Mouse (Mus musculus) thymus, postnatal 0 days (tissue): Measurements from ENCODE around the gene Ccser1. TPM values are rescaled to one million over a fixed set of nuclear protein-coding genes. Genes with fewer than 3 reads are reported as not detected.

Experiments
- DNase-seq: peaks from one replicate; pipeline ENCODE4 v3.0.0-alpha.2; 2015; ENCODE audit warnings: low spot score
- polyA plus RNA-seq: library from polyadenylated mRNA; unstranded; fragments of >200 nt; fragmentation: Nextera tagmentation; extraction: Ambion mirVana; gene quantifications from 2 replicates; pipeline ENCODE4 v1.2.1, GENCODE M21; 2015

Ccser1 gene
- polyA plus RNA-seq, 1 experiment from 2014 or later: 2.8 TPM

DNA sequence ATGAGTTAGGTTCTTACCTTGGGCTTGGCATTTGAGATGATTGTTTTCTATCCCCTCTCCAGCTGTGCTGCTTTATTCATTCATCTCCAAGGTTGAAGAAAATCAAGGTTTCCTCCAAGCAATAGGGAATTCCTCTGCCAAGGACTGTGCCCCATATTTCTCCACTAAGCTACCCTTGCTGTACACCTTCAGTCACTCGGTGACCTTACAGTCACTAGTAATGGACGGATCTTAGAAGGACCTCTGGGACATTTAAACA, 251.5 kb downstream of the Ccser1 start:
- DNase-seq: no peak

DNA sequence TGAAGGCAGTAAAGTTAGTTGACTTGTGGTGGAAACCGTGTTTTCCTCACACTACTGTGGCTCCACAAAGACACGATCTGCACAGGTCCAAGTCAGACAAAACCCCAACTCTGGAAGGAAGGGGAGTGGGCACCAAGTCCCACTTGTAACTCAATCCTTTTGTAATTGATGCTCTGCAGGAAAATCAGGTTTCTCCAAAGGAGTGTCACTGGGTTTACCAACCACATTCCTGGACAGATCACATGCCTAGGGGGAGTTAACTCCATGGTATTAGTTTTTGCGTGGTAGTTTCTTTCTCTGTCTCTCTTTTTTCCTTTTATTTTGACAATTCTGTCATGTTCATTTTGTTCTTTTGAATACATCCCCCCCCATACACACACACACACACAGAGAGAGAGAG, 252.0 kb downstream of the Ccser1 start:
- DNase-seq: no peak

DNA sequence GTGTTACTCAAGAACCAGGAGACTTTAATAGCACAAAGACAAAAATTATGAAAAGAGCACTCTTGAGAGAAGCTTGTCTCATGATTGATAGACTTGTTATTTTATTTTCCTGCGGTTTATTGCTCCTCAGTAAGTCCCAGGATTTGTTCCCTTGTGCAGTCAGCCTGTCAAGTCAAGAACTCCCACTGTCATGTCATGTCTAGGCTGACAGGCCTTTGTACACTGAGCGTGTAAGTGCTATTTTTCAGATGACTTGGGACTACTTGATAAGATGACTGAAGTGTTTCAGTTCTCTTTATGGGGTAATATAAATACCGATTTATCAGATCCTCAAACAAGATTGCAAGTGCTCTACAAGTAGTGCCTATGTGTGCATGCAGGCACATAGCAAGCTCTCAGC, 252.6 kb downstream of the Ccser1 start:
- no peak for DNase-seq

DNA sequence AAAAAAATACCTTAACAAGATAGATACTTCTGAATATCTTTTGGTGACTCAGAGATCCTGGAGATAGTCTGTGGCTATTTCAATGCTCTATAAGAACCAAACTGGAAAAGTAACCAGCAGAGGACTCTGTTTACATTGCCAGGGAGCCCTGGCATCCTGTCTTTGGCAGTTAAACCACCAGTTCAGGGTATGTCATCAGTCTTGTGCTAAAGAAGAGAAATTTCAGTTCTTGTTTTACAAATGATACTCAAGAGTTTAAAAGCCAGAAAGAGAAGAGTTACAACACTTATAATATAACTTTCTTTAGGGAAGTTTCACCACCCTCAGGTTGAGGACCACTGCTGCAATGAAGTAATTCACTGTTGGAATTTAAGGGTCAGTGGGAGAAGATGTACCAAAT, 258.0 kb downstream of the Ccser1 start:
- DNase-seq: no peak

DNA sequence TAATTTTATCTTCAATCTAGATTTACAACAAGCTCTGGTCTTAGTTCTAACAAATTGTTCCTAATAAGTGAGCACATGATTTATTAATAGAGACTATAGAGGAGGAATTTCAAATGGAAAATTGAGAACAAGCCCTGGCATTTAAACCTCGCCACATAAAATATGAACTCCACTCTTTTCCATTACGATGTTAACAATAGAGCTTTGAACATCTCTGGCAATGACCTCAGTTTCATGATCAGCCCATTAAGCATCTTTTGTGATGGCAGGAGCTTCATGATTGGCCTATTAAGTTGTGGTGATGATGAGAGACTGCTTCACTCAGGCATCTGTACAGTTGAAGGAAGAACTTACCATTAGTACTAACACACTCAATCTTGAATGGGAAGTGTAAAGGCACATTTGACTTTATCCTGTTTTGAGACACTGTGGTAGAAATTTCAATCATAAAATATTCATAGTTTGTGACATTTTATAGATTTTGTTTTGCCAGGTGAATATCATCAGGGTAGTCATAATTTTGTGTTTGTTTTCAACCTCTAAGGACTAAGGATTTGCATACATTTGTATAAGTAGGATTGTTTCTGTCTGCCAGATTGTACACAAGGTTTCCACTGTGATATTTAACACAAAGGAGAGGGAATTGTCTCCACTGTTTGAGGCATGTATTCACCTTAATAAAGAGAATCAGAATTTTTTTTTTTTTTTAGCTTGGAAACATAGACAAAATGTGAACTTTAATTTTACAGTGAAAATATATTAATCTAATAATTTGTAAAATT, 291.4 kb downstream of the Ccser1 start:
- no peak for DNase-seq

DNA sequence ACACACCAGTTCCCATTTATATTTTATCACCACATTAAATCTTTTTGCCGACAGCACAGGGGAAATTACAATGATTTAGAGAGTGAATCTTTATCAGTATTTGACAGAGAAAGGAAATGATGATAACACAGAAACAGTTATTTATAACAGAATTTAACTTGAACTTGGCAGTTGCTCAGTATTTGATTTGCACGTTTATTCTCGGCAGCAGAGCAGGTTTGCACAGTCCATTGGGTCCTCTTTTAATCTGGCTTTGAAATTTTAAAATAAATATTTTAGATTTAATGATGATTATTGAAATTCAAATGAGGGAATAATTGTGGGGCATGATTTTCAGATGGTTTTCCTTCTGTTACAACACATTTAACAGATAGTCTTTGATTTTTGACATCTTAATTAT, 305.2 kb downstream of the Ccser1 start:
- no peak for DNase-seq

DNA sequence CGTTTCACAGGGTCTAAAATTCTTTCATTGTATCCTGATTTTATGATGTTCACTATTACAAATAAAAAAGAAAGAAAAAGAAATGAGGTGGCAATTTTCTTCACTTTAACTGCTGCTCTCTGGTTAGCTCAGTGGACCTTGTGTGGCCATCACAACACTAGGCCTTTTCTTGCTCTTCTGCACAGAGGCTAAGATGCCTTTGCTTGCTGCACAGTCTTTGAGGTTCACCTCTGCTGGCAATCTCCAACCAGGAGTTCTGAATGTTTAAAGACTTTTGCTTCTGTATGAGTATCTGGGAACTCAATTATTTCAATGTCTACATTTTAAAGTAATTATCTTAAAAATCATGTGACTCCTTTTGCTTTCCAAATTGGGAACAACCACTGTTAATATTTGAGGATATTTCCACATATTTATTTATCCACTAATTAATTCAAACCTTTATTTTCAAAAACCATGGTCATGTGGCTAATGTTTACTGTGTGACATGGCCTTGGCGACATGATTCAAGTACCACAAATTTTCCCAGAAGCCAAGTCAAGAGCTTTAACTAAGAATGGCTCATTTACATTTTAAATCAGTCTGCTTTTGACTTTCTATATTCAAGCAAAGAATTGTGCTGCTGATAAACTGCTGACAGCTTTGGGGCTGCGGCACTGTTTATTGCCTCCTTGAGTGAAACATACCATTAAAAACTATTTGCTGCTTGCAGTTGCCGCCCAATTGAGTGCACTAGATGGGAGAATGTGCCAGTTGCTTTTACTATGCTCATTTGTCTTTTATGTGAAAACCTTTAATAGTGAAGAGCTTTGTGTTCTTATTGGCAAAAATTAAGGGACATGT, 312.1 kb downstream of the Ccser1 start:
- no peak for DNase-seq

DNA sequence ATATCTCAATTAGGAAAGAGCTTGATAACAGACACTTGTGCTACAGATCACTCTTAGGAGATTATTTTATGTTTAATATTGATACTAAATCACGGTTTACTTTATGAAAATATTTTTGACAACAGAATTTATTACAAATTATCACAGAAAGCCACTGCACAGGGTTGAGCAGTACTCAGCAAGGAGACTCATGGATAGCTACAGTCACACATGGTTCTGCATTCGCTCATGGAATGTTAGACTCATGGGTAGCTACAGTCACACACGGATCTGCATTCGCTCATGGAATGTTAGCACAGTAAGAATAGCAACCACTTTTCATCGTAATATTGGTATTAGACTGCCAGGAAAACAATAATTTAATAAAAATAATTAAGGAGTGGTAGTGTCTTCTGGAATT, 313.3 kb downstream of the Ccser1 start:
- DNase-seq: no peak

DNA sequence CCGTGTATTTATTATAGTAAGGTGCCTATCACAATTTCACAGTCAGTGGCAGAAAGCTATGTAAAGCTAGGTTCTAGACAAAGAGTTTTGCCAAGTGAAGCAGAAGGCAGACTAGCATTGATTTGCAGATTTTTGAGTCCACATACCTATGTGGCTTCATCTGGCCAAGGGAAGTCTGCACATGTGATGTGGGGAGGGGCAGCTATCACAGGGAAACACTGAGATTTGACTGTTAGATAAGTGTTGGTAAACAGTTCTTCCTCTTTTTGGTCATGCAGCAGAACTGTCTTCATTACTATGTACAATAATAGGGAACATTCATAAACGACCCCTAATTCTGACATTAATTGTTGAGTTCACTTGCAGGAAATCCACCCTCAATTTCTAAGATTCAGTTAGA, 335.2 kb downstream of the Ccser1 start:
- no peak for DNase-seq

DNA sequence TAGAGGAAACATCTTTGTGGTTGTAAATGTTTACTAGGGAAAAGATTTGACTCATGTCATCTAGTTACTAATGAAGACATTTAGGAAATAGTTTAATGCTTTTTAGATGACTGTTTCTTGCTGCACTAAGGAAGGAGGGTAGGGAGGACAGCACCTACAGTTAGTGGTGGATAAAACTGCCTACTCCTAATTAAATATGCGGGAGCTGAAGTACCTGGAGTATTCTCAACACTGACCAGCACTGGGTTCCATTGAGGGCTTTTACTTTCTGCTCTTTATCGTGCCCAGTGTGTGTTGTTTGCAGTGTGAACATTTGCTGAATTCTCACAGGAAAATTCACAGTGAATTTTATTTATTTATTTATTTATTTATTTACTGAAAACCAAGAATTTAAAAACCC, 341.5 kb downstream of the Ccser1 start:
- no peak for DNase-seq

DNA sequence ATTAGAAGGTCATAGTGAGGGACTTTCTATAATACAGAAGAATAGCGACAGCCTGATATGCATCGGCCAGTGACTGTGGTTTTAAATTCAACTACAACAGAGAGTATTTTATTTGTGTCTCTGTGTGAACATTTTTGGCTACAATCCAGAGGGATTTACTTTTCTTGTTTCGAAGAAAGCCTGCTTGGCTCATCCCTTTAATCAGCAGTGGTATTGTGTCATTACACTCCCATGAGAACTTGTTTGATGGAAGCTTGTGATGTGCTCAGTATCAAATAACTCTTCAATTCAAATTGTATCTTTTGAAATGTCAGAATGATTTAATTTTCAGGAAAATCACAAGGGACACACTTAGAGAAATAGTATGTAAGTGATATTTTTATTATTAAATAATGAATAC, 342.0 kb downstream of the Ccser1 start:
- no peak for DNase-seq

DNA sequence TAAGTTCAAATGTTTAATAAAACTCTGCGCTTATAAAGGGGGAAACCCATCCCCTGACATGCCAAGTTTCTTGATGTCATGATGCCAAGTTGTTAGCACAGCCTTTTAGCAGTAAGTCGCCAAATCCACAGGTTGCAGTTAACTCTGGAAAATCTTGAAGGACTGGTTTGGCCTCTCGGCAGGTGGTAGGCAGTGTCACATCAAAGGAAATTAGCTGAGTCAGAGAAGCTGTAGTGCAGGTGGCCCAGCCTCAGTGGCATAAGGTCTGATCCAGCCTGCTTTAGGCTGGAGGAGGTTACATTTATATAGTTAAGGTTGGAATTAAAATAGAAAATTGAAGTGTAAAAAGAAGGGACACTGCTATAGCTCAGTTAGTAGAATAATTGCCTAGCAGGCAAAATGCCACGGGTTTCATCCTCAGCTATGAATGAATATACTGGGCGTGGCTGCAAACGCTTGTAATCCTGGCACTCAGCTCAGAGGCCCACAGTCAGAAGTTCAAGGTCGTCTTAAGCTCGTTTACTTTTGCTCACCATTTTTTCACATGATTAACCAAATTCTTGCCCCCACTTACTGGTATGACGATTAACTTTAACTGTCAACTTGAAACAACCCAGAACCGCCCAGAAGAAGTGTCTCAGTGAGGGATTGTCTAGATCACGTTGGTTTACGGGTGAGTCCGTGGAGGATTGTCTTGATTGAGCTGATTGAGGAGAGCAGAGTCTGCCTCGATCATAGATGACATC, 343.8 kb downstream of the Ccser1 start:
- no peak for DNase-seq

DNA sequence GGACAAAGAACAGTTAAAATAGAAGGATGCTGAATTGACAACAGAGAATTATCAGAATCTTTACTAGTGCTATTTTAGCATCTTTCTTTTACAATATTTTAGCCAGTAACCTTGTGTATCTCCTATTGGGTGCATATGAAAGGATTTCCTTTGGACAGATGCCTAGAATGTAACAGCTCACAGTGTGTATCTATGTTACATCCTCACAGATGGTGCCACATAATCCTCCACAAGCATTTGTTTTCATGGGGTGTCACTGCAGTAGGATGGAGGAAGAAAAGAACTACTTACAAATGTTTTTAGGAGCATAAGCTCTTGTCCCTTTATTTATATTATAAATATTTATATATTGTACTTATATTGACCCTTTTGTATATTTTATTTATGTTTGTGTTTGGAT, 360.6 kb downstream of the Ccser1 start:
- no peak for DNase-seq

DNA sequence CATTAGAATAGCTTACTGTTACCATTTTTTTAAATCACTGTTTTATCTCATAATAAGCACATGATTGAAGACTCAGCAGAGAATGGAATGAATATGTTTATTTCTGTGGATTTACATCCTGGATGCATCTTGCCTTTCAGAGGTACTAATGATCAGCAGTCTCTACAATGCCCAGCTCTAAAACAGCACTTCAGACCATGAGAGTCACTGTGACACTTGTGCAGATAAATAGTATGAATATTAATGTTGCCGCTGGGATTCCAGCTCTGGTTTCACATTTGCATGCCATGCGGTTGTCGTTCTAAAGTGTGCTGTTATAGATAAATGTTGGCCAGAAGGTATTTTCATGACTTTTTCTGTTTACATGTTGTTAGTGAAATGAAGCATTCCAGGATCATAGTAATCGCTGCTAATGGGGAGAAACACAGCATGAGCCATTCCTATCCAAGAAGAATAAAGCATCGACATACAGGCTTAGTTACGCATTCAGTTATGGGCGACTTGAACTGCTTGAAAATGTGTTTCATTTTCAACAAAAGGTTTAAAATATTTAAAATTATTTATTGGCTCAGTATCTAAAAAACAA, 363.4 kb downstream of the Ccser1 start:
- no peak for DNase-seq

DNA sequence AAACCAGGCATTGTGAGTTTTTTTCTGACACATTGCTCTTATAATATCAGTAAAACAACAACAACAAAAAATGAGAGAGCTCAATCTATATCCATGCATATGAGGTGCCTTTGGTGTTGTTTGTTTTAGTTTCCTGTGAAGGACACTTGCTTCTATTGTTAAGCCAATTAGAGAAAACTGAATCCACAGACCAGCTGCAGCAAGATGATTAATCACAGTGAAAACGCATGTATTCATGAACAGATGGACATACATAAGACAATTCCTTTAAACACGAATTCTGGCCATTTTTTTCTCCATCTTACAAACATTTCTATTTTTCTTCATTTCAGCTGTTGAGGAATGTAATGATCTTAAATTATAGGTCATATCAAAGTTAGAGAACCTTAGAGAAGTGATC, 387.4 kb downstream of the Ccser1 start:
- DNase-seq: no peak

DNA sequence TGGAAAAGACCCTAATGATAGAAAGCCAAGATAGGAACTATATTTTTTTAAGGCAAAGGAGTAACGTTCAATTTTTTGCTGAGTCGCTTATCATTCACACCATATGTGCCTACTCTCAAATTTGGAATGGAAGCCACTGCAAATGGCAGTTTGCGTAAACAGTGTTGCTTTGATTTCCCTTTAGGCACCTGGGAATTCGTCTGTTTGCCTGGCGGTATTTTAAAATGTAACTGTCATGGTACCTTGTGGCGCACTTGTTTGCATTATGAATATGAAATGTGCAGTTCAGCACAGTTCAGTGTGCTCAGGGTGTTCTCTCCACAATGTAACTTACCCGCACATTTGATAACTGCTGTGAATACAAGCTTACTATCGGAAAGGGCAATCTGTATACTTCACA, 387.8 kb downstream of the Ccser1 start:
- no peak for DNase-seq

DNA sequence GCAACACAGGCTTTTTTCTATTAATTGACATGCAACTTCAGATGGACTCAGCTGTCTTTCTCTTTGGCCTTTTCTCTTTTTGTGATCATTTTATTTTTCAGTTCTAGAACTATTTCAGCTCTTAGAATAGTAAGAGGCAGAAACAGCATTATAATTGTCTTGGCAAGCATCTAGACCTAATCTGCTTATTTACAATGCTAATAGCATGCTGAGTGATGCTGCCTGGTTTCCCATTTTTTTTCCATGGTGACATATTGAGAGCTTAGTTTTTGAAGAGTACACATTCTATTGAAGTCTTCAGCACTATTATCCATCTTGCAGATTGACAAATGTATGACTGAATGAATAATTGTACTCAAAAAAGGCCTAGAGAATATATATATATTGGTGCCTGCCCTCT, 401.6 kb downstream of the Ccser1 start:
- no peak for DNase-seq

DNA sequence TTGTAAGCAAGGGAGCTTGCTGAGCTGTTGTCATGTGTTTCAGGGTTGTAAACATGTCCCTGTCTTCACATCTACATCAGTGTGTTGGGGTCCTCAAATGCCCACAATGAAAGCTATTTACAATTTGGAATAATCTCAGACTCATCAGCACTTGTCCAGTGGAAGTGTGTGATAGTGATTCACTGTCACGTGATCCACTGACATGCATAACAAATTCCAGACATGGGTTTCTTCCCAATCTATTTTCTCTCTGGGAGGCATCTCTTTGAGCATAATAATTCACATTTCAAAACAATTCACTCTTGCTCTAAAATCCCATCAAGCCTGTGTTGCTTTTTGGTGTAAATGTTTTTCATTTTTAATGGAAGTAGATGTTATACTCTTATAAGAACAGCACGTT, 408.9 kb downstream of the Ccser1 start:
- DNase-seq: no peak

DNA sequence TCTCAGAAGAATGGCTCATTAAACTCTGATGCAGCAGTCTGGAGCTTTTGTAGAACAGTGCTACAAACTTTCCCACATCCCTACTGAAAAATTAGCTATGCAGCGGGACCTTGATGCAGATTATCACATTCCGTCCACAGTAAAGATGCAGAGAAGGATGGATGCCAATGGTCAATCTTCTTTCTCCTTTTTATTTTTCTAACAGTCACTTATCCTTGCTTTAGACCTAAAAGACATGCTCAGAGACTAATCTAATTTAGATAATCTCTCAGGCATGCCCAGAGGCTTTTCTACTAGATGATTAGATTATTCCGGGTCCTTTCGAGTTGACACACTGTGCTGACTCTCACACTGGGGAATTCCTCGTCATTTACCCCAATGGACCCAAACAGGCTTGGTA, 421.8 kb downstream of the Ccser1 start:
- DNase-seq: no peak

DNA sequence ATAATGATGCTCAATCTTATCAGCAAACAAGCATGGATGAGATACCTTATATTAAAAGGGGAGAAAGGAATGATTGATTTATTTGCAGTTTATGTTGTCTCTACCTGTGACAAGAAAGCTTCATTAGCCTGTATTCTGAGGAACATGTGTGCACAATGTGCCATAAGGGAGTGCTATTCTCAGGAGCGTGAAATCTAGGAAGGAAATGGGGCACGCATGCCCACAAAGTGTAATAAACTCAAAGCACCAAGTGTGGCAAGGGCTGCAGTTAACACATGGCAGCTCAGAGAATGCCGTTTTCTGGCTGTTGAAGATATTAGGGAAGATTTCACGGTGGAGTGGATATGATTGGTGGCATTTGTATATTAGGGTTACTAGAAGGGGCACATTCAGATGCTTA, 434.8 kb downstream of the Ccser1 start:
- no peak for DNase-seq

DNA sequence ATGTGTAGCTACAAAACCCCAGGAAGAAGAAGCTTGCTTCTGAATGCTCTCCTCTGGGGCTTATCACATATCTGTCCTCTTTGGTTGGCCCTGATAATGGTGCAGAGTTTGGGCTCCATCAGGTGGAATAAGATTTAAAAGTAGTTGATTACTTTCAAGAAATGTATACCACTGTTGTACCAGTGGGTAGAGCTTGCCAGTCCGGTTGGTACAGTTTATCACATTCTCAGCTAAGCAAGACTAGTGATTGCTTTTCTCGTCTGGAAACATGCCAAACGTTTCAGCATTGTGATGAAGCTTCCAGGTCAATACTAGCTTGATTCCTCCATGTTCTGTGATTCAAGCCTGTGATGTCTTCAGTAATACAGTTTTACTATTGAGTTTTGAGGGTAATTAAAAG, 441.6 kb downstream of the Ccser1 start:
- no peak for DNase-seq

DNA sequence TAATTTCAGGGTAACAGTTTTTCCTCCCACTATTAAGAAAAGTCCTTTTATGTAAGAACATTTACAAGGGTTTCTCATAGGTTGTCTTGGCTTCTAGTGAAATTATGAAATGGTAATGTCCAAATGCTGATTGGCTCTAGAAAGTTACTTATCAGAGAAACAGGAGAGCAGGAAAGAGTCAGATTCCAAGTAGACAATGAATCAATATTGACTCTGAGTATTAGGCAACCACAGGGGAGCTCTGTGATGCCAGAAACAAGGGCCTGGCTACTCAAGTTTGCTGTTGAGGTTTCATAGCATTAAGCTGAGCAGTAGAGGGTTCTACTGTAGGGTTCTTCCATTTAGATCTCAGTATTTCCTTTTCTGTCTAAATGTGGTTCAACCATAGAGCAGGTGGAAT, 481.3 kb downstream of the Ccser1 start:
- DNase-seq: no peak
